Mouse (Mus musculus): ENCODE results near the gene Ino80d. TPM values are rescaled to one million over a fixed set of nuclear protein-coding genes. Genes with fewer than 3 reads are reported as not detected.
A peak's percentile ranks its signal among the peaks of the same experiment; 100 is the strongest.

Gene Ino80d
- polyA plus RNA-seq, 1 experiment from 2014 or later, result 20.0 TPM

DNA sequence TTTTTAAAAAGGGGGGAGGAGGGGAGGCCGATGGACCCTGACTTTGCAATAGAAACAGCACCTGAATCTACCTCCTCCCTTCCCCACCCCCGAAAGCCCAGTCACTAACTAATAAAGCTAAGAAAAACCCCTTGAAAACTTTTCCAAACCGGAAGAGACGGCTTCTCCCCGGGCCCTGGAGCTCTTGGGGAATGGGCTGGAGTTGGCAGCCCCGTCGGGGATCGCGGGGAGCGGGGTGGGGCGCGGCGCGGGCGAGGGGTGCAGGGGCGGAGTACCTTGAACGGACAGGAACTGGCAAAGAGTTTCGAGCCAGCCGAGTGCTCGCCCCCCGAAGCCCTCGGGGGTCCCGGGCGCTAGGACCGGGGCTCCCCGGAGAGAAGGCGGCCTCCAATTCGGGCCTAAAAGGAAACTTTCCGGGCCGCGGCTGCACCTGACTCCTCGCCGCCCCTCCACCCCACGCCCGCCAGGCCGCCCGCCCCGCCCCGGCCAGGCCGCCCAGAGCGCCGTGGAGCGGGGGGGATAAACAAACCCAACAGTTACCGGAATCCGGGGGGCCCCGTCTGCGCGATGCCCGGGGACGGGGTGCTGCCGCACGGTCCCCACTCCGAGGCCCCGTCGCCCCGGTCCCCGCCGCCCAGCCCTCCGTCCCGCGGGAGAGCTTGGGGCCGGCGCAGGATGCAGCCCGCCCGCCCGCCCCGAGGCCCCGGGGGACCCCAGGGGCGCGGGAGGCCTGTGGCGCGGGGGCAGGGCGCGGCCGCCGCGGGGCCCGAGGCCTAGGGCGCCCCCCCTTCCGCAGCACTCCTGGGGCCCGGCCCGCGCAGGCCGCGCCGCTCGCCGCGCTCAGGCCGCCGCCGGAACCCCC is 962 bp downstream of the Ino80d start:
- peak; percentile 44 for ATAC-seq (ENCODE audit: insufficient number of reproducible peaks, insufficient read depth, low FRiP score, low read depth)
- Histone ChIP-seq H3K4me2 (replicated peaks; ENCODE audit: low read depth, low read length) (peak overlapping the region; percentile 80), H3K9me3 (ENCODE audit: control insufficient read depth, low read depth, low read length) (no peaks in the 10 kb centered on the region), H3K9ac (replicated peaks; ENCODE audit: low read depth, low read length) (peak overlapping the region; percentile 100), H3K27ac (ENCODE audit: low read length) (peak overlapping the region; percentile 100), H3K36me3 (ENCODE audit: control insufficient read depth, insufficient read depth, low read length) (peaks cover 6% of the 10 kb centered on the region; the same call in 1 of the 2 replicates), H3K4me1 (ENCODE audit: control insufficient read depth, insufficient read depth, low read length) (peaks cover 22% of the 10 kb centered on the region; the same call in 1 of the 2 replicates), H3K27me3 (ENCODE audit: control insufficient read depth, insufficient read depth, low read length) (no peaks in the 10 kb centered on the region), H3K4me3 (ENCODE audit: low read depth, low read length) (peak overlapping the region; percentile 87)
- WGBS, result 1% methylated on average over 50 of the region's 92 CpGs

- Histone ChIP-seq H3K27me3 (ENCODE audit: control insufficient read depth, insufficient read depth, low read length) (no peaks in the 10 kb centered on the region), H3K36me3 (ENCODE audit: control insufficient read depth, insufficient read depth, low read length) (no peaks in the 10 kb centered on the region)
- 0 out of 2 replicates have a peak, but pooled peaks have one; percentile 4 for ATAC-seq (ENCODE audit: insufficient number of reproducible peaks, insufficient read depth, low FRiP score, low read depth)
Measured at GRCm38 (mm10) chr1:63112865-63113261, 1.6 kb downstream of the Ino80d start.

DNA sequence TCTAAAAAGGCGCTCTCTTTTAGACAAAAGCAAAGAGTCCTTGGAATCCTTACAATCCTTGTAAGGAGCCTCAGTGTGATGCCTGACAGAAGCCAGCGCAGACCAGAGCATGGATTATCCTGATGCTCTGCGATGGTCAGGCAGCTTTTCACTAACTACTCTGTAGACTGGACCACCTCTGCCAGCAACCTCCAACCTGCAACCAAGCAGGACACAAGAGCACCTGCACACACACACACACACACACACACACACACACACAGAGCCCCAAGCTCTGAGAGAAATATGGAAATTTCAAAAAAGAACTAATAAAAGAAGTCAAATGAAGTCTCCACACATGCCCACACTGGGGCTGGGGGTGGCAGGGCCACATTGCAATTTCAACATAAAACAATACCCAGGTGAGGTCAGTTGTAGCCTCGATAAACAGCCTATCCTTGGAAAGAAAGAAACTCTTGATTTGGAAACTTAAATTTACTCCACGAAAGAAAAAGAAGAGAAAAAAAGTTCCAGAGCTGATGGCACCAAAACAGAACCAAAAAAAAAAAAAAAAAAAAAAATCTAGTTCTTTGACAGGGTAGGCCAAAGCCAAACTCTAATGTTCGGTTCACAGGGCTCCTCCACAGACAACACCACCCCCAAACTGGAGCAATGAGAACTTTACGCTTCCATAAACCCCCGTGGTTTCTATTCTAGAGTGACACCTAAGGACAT is 2.2 kb downstream of the Ino80d start:
- H3K27ac ChIP-seq (ENCODE audit: low read length), result peak overlapping the region; percentile 100
- no peaks in the 10 kb centered on the region for H3K36me3 ChIP-seq (ENCODE audit: control insufficient read depth, insufficient read depth, low read length)
- 44% methylated on average over 8 of the region's 8 CpGs for WGBS
- H3K9ac ChIP-seq (replicated peaks; ENCODE audit: low read depth, low read length), result peak overlapping the region; percentile 100
- no peak for ATAC-seq (ENCODE audit: insufficient number of reproducible peaks, insufficient read depth, low FRiP score, low read depth)
- peaks cover 22% of the 10 kb centered on the region; the same call in 1 of the 2 replicates for H3K4me1 ChIP-seq (ENCODE audit: control insufficient read depth, insufficient read depth, low read length)
- H3K27me3 ChIP-seq (ENCODE audit: control insufficient read depth, insufficient read depth, low read length), result no peaks in the 10 kb centered on the region
- peak overlapping the region; percentile 80 for H3K4me2 ChIP-seq (replicated peaks; ENCODE audit: low read depth, low read length)
- H3K9me3 ChIP-seq (ENCODE audit: control insufficient read depth, low read depth, low read length), result no peaks in the 10 kb centered on the region
- H3K4me3 ChIP-seq (ENCODE audit: low read depth, low read length), result peak overlapping the region; percentile 87

More at GRCm38 (mm10) chr1:63112865-63113261, 1.6 kb downstream of the Ino80d start:
- Histone ChIP-seq H3K9me3 (ENCODE audit: control insufficient read depth, low read depth, low read length) (no peaks in the 10 kb centered on the region), H3K4me2 (replicated peaks; ENCODE audit: low read depth, low read length) (peak overlapping the region; percentile 80), H3K9ac (replicated peaks; ENCODE audit: low read depth, low read length) (peak overlapping the region; percentile 100), H3K4me1 (ENCODE audit: control insufficient read depth, insufficient read depth, low read length) (peaks cover 22% of the 10 kb centered on the region; the same call in 1 of the 2 replicates), H3K27ac (ENCODE audit: low read length) (peak overlapping the region; percentile 100), H3K4me3 (ENCODE audit: low read depth, low read length) (peak overlapping the region; percentile 87)
- WGBS, result 1% methylated on average over 11 of the region's 11 CpGs

- WGBS, result 42% methylated on average over 7 of the region's 7 CpGs
- Histone ChIP-seq H3K36me3 (ENCODE audit: control insufficient read depth, insufficient read depth, low read length) (peaks cover under 1% of the 10 kb centered on the region; the same call in 1 of the 2 replicates), H3K27me3 (ENCODE audit: control insufficient read depth, insufficient read depth, low read length) (no peaks in the 10 kb centered on the region), H3K4me3 (ENCODE audit: low read depth, low read length) (no peak overlapping the region), H3K4me1 (ENCODE audit: control insufficient read depth, insufficient read depth, low read length) (peaks cover 15% of the 10 kb centered on the region; the same call in 1 of the 2 replicates), H3K9me3 (ENCODE audit: control insufficient read depth, low read depth, low read length) (no peaks in the 10 kb centered on the region), H3K4me2 (replicated peaks; ENCODE audit: low read depth, low read length) (no peak overlapping the region), H3K9ac (replicated peaks; ENCODE audit: low read depth, low read length) (no peak overlapping the region), H3K27ac (ENCODE audit: low read length) (0 out of 2 replicates have a peak overlapping the region, but pooled peaks have one; percentile 28)
- ATAC-seq (ENCODE audit: insufficient number of reproducible peaks, insufficient read depth, low FRiP score, low read depth), result no peak
Measured at GRCm38 (mm10) chr1:63110536-63111285, 3.8 kb downstream of the Ino80d start.

- Histone ChIP-seq H3K4me2 (replicated peaks; ENCODE audit: low read depth, low read length) (no peak overlapping the region), H3K4me1 (ENCODE audit: control insufficient read depth, insufficient read depth, low read length) (peaks cover 14% of the 10 kb centered on the region; the same call in 1 of the 2 replicates), H3K27me3 (ENCODE audit: control insufficient read depth, insufficient read depth, low read length) (no peaks in the 10 kb centered on the region), H3K27ac (ENCODE audit: low read length) (no peak overlapping the region), H3K36me3 (ENCODE audit: control insufficient read depth, insufficient read depth, low read length) (peaks cover 15% of the 10 kb centered on the region; the same call in 1 of the 2 replicates), H3K9me3 (ENCODE audit: control insufficient read depth, low read depth, low read length) (no peaks in the 10 kb centered on the region), H3K9ac (replicated peaks; ENCODE audit: low read depth, low read length) (no peak overlapping the region), H3K4me3 (ENCODE audit: low read depth, low read length) (no peak overlapping the region)
- ATAC-seq (ENCODE audit: insufficient number of reproducible peaks, insufficient read depth, low FRiP score, low read depth), result no peak
- 77% methylated on average over 6 of the region's 6 CpGs for WGBS
Measured at GRCm38 (mm10) chr1:63107614-63108327, 6.7 kb downstream of the Ino80d start.

DNA sequence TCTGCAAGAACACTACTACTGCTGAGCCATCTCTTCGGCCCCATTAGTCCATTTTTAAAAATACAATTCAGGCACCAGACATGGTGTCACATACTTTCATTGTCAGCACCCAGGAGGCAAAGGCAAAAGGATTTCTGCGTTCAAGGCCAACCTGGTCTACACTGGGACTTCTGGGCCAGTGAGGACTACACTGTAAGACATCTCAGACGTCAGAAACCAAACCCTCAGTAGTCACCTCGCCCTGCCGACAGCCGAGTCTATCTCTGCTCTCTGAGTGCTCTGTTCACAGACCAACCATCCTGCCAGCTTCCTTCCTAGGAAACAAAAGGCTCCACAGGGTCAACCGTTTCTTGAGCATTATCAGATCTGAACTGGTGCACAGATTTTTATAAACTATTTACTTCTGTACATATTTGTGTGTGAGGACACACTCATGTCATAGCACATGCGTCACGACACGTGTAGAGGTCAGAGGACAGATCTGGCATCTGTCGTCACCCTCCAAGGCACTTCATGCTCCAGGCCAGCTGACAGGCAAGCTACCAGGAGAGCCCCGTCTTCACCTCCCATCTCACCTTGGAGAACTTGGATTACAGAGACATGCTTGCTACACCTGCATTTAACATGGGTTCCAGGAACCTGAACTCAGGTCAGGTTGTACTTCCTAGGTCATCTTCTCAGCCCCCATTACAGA is 11.6 kb downstream of the Ino80d start:
- 89% methylated on average over 12 of the region's 12 CpGs for WGBS
- H3K27me3 ChIP-seq (ENCODE audit: control insufficient read depth, insufficient read depth, low read length), result no peaks in the 10 kb centered on the region
- no peak overlapping the region for H3K4me2 ChIP-seq (replicated peaks; ENCODE audit: low read depth, low read length)
- no peak for ATAC-seq (ENCODE audit: insufficient number of reproducible peaks, insufficient read depth, low FRiP score, low read depth)
- H3K4me1 ChIP-seq (ENCODE audit: control insufficient read depth, insufficient read depth, low read length), result no peaks in the 10 kb centered on the region
- H3K9me3 ChIP-seq (ENCODE audit: control insufficient read depth, low read depth, low read length), result no peaks in the 10 kb centered on the region
- no peak overlapping the region for H3K9ac ChIP-seq (replicated peaks; ENCODE audit: low read depth, low read length)
- H3K36me3 ChIP-seq (ENCODE audit: control insufficient read depth, insufficient read depth, low read length), result peaks cover 42% of the 10 kb centered on the region
- H3K4me3 ChIP-seq (ENCODE audit: low read depth, low read length), result no peak overlapping the region
- no peak overlapping the region for H3K27ac ChIP-seq (ENCODE audit: low read length)

- peaks cover 50% of the 10 kb centered on the region for H3K36me3 ChIP-seq (ENCODE audit: control insufficient read depth, insufficient read depth, low read length)
- no peaks in the 10 kb centered on the region for H3K27me3 ChIP-seq (ENCODE audit: control insufficient read depth, insufficient read depth, low read length)
- no peaks in the 10 kb centered on the region for H3K9me3 ChIP-seq (ENCODE audit: control insufficient read depth, low read depth, low read length)
- no peak overlapping the region for H3K9ac ChIP-seq (replicated peaks; ENCODE audit: low read depth, low read length)
- H3K4me3 ChIP-seq (ENCODE audit: low read depth, low read length), result no peak overlapping the region
- no peak overlapping the region for H3K27ac ChIP-seq (ENCODE audit: low read length)
- no peak overlapping the region for H3K4me2 ChIP-seq (replicated peaks; ENCODE audit: low read depth, low read length)
- 86% methylated on average over 8 of the region's 8 CpGs for WGBS
- no peak for ATAC-seq (ENCODE audit: insufficient number of reproducible peaks, insufficient read depth, low FRiP score, low read depth)
- no peaks in the 10 kb centered on the region for H3K4me1 ChIP-seq (ENCODE audit: control insufficient read depth, insufficient read depth, low read length)
Measured at GRCm38 (mm10) chr1:63100196-63100595, 14.3 kb downstream of the Ino80d start.
